Mouse (Mus musculus): Measurements from ENCODE around the gene Tor2a.

DNA sequence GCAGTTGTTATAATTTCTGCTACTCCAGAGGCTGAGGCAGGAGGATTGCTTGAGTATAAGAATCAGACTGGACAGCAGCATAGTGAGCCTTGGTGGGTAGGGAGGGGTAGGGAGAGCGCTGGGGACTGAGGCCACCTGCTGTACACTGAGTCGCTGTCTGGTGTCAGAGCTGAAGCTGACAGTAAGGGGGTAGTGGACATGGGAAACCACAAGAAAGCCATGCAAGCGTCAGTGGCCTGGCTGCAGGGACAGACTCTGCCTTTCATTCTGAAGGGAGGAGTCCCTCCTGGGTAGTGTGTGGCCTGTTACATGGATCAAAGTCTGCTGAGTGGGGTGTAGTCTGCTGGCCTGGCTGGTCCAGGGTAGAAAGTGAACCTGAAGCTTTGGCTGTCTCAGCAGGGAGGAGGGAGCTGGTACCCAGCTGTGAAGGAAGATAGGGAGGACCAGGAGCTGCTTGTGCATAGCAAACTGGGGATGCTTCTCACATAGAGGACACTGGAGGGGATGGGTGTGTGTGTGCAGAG is 20.7 kb upstream of the Tor2a start:
- TF ChIP-seq CTCF (IDR thresholded peaks at IDR 0.05 in 2 of 3, conservative IDR thresholded peaks at IDR 0.05 in 1 of 3; ENCODE audit: control insufficient read depth in 1 of 3, insufficient read depth in 1 of 3, low read depth in 2 of 3, low read length in 3 of 3, poor library complexity in 1 of 3, severe bottlenecking in 1 of 3) (no peak), ZC3H11A (IDR thresholded peaks at IDR 0.05; ENCODE audit: low read depth, low read length) (no peak), POLR2A (IDR thresholded peaks at IDR 0.05; ENCODE audit: control insufficient read depth in 1 of 2, insufficient read depth in 1 of 2, low read depth in 1 of 2, low read length in 2 of 2, poor library complexity in 1 of 2) (no peak), GATA1 (IDR thresholded peaks at IDR 0.05; ENCODE audit: low read depth, low read length) (no peak), SIN3A (IDR thresholded peaks at IDR 0.05; ENCODE audit: low read length) (no peak)
